Mouse (Mus musculus) liver, postnatal 0 days (tissue): ENCODE data around the gene Abraxas1. TPM values are rescaled to one million over a fixed set of nuclear protein-coding genes. Genes with fewer than 3 reads are reported as not detected.
A peak's percentile ranks its signal among the peaks of the same experiment; 100 is the strongest.

Source experiments
- ATAC-seq: fragments of 200-750 bp; cut with Nextera tagmentation; 2 replicates; pipeline ENCODE4 v1.8.0; 2017; ENCODE audit warnings: mild to moderate bottlenecking, moderate library complexity
- DNase-seq: peaks from one replicate; pipeline ENCODE4 v3.0.0-alpha.2; 2016
- H3K27ac ChIP-seq: fragments of 300-500 bp; sonication (generic); 2 replicates; pipeline ENCODE4 v1.5.1; 2014; ENCODE audit warnings: antibody characterized with exemption, moderate library complexity, mild to moderate bottlenecking, low read depth
- H3K27me3 ChIP-seq: fragments of 300-500 bp; sonication (generic); 2 replicates; pipeline ENCODE4 v1.6.1; 2014; ENCODE audit warnings: low read length, control low read depth, mixed read lengths; ENCODE audit not compliant: insufficient read depth
- H3K36me3 ChIP-seq: fragments of 300-500 bp; sonication (generic); replicated peaks from 2 replicates; pipeline ENCODE4 v1.6.1; 2014; ENCODE audit warnings: mild to moderate bottlenecking, control low read depth, low read length, moderate library complexity, mixed read lengths; ENCODE audit not compliant: insufficient read depth
- H3K4me1 ChIP-seq: fragments of 300-500 bp; sonication (generic); 2 replicates; pipeline ENCODE4 v1.6.1; 2014; ENCODE audit warnings: antibody characterized with exemption, mild to moderate bottlenecking, control low read depth; ENCODE audit not compliant: insufficient read depth
- H3K4me2 ChIP-seq: fragments of 300-500 bp; sonication (generic); 2 replicates; pipeline ENCODE4 v1.6.1; 2014; ENCODE audit warnings: low read depth, mild to moderate bottlenecking, low read length, moderate library complexity, mixed read lengths
- H3K4me3 ChIP-seq: fragments of 300-500 bp; sonication (generic); 2 replicates; pipeline ENCODE4 v1.5.1; 2014; ENCODE audit warnings: low read depth, low read length
- H3K9ac ChIP-seq: fragments of 300-500 bp; sonication (generic); replicated peaks from 2 replicates; pipeline ENCODE4 v1.6.1; 2014; ENCODE audit warnings: mild to moderate bottlenecking, moderate library complexity
- H3K9me3 ChIP-seq: fragments of 300-500 bp; sonication (generic); 2 replicates; pipeline ENCODE4 v1.6.1; 2016; ENCODE audit warnings: mild to moderate bottlenecking, control low read depth, low read length, mixed read lengths
- CTCF ChIP-seq: sonication (generic); IDR thresholded peaks from 2 replicates; pipeline ENCODE4 v1.5.1; 2016; ENCODE audit warnings: antibody characterized with exemption, low read depth
- EP300 ChIP-seq: IDR thresholded peaks from 2 replicates; pipeline ENCODE4 v1.6.1; 2016; ENCODE audit warnings: antibody characterized with exemption, low read depth, mild to moderate bottlenecking
- WGBS: fragments of 180-500 bp; shearing (Covaris S2); extraction: QIAGEN DNeasy Blood & Tissue Kit; methylation state at CpG from one replicate; pipeline ENCODE4 v1.1.7; 2014; ENCODE audit not compliant: insufficient replicate concordance; 5-methylcytosine and 5-hydroxymethylcytosine counted together
- polyA plus RNA-seq: library from polyadenylated mRNA; unstranded; fragments of >200 nt; fragmentation: Nextera tagmentation; extraction: Ambion mirVana; gene quantifications from 2 replicates; pipeline ENCODE4 v1.2.1, GENCODE M21; 2015

Gene Abraxas1
- polyA plus RNA-seq, 1 experiment from 2014 or later = 11.8 TPM

DNA sequence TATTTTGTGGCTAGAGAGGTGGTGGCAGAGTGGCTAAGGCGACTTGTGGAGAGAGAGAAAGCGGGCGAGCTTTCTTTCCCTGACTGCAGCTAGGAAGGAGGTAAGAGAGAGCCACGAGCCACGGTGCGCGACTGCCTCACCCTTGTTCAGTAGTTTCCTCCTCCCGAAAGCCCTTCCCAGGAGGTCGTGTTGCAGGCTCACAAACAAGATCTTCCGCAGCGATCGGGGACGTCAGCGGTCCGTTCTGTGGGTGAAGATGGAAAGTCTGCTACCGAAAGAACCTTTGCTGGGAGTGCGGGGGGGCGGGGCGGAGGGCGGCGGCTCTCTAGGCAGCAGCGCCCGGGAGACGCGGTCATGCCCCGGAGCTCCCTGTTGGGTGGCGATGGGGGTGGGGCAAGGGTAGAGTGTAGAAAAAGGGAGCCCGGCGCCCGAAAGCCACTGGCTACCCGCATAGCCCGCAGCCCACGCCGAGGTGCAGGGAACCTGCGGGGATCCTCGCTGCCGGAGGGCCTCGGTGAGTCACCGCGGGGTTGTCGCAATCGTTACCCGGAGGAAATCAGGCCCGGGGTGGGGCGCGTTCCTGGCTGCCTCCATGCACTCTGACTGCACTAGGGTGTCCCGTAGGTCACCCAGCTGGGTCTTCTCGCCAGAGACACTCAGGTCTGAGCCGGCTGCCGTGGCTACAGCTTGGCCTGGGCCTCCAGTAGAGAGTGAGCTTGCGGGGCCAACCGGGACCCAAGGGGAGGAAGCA, 25.3 kb upstream of the Abraxas1 start:
- H3K4me2 ChIP-seq = peak overlapping the region; percentile 70
- H3K9ac ChIP-seq = peak overlapping the region; percentile 79
- no peaks in the 10 kb centered on the region for H3K9me3 ChIP-seq
- ATAC-seq (peak; percentile 90), DNase-seq (peak; percentile 85)
- peaks cover 11% of the 10 kb centered on the region; the same call in 1 of the 2 replicates for H3K4me1 ChIP-seq
- under 1% methylated on average over 52 of the region's 52 CpGs for WGBS
- H3K27ac ChIP-seq = peak overlapping the region; percentile 93
- no peaks in the 10 kb centered on the region for H3K36me3 ChIP-seq
- TF ChIP-seq EP300 (no peak), CTCF (no peak)
- peak overlapping the region; percentile 67 for H3K4me3 ChIP-seq
- peaks cover 5% of the 10 kb centered on the region; the same call in 1 of the 2 replicates for H3K27me3 ChIP-seq

DNA sequence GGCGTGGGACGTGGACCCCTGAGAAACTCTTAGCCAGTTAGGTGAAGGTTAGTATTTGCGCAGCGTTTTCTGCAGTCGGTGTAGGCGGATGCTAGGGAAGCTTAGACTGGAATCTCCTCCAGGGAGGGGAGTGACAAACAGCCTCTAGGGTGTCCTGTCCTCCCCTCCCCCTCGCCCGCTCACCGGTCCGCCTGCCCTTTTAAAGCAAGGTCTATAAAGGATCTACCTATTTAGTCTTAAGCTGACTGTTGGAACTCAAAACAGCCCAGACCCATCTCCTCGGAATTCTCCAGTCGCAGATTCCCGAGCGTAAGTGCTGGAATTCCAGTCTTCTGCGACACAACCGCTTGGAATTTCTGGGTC, 24.7 kb upstream of the Abraxas1 start, which contains the start of gene Gpat3:
TSS of gene Gpat3 (plus strand) at position 229 of the 363 bp plus-strand sequence.
- Histone ChIP-seq H3K4me3 (peak within 1 kb of the TSS; percentile 67), H3K27me3 (peaks cover 5% of the 10 kb centered on the region; the same call in 1 of the 2 replicates), H3K4me2 (peak within 1 kb of the TSS; percentile 70), H3K27ac (peak within 1 kb of the TSS; percentile 93), H3K36me3 (no peaks in the 10 kb centered on the region), H3K9ac (peak within 1 kb of the TSS; percentile 79), H3K9me3 (no peaks in the 10 kb centered on the region), H3K4me1 (peaks cover 11% of the 10 kb centered on the region; the same call in 1 of the 2 replicates)
- WGBS = 1% methylated on average over 16 of the region's 16 CpGs
- ATAC-seq = peak; percentile 34; the same call in 1 of the 2 replicates
- no peak for TF ChIP-seq EP300
- peak; percentile 43 for DNase-seq

DNA sequence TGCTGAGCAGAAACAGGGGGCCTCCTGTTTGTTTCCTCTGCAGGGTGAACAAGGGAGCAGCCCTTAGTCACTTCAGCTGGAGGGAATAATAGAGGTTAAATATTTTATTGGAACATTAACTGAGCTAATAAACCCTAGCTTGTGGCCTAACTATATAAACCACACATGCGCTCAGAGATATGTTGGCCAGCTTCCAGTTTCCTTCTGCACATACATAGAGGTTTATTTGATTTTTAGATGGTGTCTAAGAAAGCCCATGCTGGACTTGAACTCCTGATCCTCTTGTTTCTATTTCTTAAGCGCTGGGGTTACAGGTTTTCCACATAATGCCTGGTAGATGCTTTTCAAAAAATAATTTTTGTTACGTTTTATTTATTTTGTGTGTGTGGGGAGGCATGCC, 23.7 kb upstream of the Abraxas1 start:
- H3K27ac ChIP-seq = no peak overlapping the region
- 44% methylated on average over 3 of the region's 3 CpGs for WGBS
- no peak for ATAC-seq
- no peak overlapping the region for H3K9ac ChIP-seq
- H3K4me3 ChIP-seq = no peak overlapping the region
- peaks cover 5% of the 10 kb centered on the region; the same call in 1 of the 2 replicates for H3K27me3 ChIP-seq
- no peaks in the 10 kb centered on the region for H3K36me3 ChIP-seq
- no peaks in the 10 kb centered on the region for H3K9me3 ChIP-seq
- no peak for DNase-seq
- no peak for TF ChIP-seq EP300
- no peak for TF ChIP-seq CTCF
- no peak overlapping the region for H3K4me2 ChIP-seq
- H3K4me1 ChIP-seq = peaks cover 11% of the 10 kb centered on the region; the same call in 1 of the 2 replicates

DNA sequence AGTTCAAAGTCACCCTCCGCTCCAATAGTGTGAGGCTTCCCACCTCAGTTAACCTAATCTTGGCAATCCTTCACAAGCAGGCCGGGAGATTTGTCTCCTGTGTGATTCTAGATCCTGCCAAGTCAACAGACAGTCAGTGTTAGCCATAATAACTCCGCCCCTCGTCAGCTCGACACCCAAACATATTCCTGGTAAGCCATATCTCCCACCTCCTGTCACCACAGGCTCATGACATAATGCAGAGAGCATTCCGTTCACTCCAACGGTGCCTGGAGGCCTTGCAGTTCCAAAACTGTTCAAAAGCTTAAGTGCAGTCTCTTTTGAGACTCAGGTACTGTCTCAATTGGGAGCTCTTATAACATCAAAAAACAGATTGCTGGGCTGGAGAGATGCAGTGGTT, 17.1 kb upstream of the Abraxas1 start:
- no peak overlapping the region for H3K27ac ChIP-seq
- DNase-seq = no peak
- H3K4me1 ChIP-seq = no peaks in the 10 kb centered on the region
- no peak overlapping the region for H3K9ac ChIP-seq
- no peaks in the 10 kb centered on the region for H3K36me3 ChIP-seq
- ATAC-seq = no peak
- TF ChIP-seq EP300 (no peak), CTCF (no peak)
- no peak overlapping the region for H3K4me3 ChIP-seq
- no peaks in the 10 kb centered on the region for H3K9me3 ChIP-seq
- no peaks in the 10 kb centered on the region for H3K27me3 ChIP-seq
- WGBS = 79% methylated on average over 7 of the region's 7 CpGs
- H3K4me2 ChIP-seq = no peak overlapping the region

DNA sequence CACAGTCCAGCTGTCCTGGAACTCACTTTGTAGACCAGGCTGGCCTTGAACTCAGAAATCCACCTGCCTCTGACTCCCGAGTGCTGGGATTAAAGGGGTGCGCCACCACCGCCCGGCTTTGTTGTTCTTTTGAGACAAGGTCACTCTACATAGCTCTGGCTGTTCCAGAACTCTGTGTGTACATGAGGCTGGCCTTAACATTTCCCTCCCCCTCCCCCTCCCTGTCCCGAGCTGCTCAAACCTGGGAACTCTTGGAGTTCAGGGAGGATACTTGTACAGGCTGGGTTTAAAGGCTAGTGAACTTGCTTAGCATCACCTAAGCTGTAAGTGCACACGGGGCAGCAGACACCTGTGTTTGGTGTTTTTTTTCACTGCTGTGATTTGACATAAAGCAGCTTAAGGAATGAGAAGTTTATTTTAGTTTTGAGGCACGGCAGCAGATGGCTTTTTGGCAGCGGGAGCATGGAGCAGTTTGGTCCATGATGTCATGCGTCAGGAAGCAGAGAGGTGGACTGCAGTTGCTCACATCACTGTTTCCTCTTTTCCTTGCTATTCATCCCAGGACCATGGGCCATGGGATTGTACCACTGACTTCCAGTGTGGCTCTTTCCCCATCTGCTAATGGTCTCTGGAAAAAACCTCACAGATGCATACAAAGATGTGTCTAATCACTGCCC, 15.2 kb upstream of the Abraxas1 start:
- Histone ChIP-seq H3K4me3 (no peak overlapping the region), H3K27ac (no peak overlapping the region), H3K4me2 (no peak overlapping the region), H3K27me3 (no peaks in the 10 kb centered on the region), H3K36me3 (no peaks in the 10 kb centered on the region), H3K9me3 (no peaks in the 10 kb centered on the region), H3K9ac (no peak overlapping the region), H3K4me1 (no peaks in the 10 kb centered on the region)
- ATAC-seq (no peak), DNase-seq (no peak)
- WGBS = 49% methylated on average over 9 of the region's 9 CpGs
- no peak for TF ChIP-seq CTCF
- no peak for TF ChIP-seq EP300

DNA sequence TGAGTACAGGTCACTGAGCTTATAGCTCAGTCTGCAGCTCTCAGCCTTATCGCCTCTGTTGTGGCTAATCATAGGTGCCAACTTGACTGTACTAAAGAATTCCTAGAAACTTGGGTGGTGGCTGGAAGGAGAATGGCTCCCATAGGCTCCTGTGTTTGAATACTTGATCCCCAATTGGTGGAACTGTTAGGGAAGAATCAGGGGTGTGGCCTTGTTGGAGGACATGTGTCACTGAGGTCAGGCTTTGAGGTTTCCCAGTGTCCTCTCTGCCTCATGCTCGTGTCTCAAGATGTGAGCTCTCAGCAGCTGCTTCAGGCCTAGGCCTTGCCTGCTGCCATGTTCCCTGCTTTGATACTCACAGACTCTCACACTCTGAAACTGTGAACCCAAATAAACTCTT, 13.1 kb upstream of the Abraxas1 start:
- no peak overlapping the region for H3K9ac ChIP-seq
- 83% methylated on average over 2 of the region's 2 CpGs for WGBS
- H3K27me3 ChIP-seq = no peaks in the 10 kb centered on the region
- H3K27ac ChIP-seq = no peak overlapping the region
- H3K4me3 ChIP-seq = no peak overlapping the region
- no peaks in the 10 kb centered on the region for H3K4me1 ChIP-seq
- DNase-seq (no peak), ATAC-seq (no peak)
- TF ChIP-seq EP300 = no peak
- H3K9me3 ChIP-seq = no peaks in the 10 kb centered on the region
- H3K4me2 ChIP-seq = no peak overlapping the region
- H3K36me3 ChIP-seq = no peaks in the 10 kb centered on the region
